Comparison of ENCODE assay signal across 11 mouse cellular contexts in the genomic region with DNA sequence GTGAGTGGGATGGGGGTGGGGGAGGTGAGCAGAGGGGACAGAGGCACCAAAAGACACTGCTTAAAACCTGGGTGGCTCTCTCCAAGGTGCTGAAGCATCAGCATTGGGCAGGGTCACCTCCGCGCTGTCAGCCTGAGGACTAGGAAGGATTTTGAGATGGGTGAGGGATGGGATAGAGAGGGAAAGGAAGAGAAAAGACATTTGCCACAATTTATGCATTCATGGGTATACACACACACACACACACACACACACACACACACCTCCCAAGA.
DNase-seq lines count a peak whose midpoint lies in the region; ATAC-seq and TF ChIP-seq lines count a peak whose summit lies in the region.
"Had no signal": no experiment of that assay in that cellular context is flagged by ENCODE, and none has a peak within 500 bp of the region (broad histone marks: within the 10 kb centered on the region; RNA-seq: fewer than 3 reads in every experiment).

No protein-coding gene starts in this region.

- H3K9ac ChIP-seq in heart, adult 2 months (ENCODE audit: low read depth, low read length): no peak overlapping the region
- no peak overlapping the region for H3K9ac ChIP-seq in stomach, postnatal 0 days (ENCODE audit: low read length)

- no peaks in the 10 kb centered on the region for H3K36me3 ChIP-seq in heart, adult 2 months (ENCODE audit: control insufficient read depth, insufficient read depth, low read length)
- no peaks in the 10 kb centered on the region for H3K36me3 ChIP-seq in stomach, postnatal 0 days (ENCODE audit: control insufficient read depth, insufficient read depth, low read length)

- no peaks in the 10 kb centered on the region for H3K79me2 ChIP-seq in heart, adult 2 months (replicated peaks; ENCODE audit: control insufficient read depth, insufficient read depth, low read length)

- H3K4me3 ChIP-seq in heart, adult 2 months: no peak overlapping the region
- H3K4me3 ChIP-seq in stomach, postnatal 0 days (ENCODE audit: low read depth, low read length): no peak overlapping the region
- H3K4me3 ChIP-seq in cerebellum, adult 2 months (replicated peaks; ENCODE audit: insufficient read depth, low read depth, low read length): no peak overlapping the region

- H3K27me3 ChIP-seq in heart, adult 2 months (ENCODE audit: control insufficient read depth, insufficient read depth, low read length): no peaks in the 10 kb centered on the region
- no peaks in the 10 kb centered on the region for H3K27me3 ChIP-seq in stomach, postnatal 0 days (ENCODE audit: control insufficient read depth, insufficient read depth, low read length)
- no peaks in the 10 kb centered on the region for H3K27me3 ChIP-seq in cerebellum, adult 2 months (ENCODE audit: control insufficient read depth, insufficient read depth, low read length)

- DNase-seq in heart, postnatal 10 days: peak; percentile 19 to 41
- DNase-seq in heart, adult 2 months: no peak
- DNase-seq in ovary, postnatal 36 days (ENCODE audit: low spot score): peak; percentile 29
- DNase-seq in ovary, postnatal 10 days (ENCODE audit: low spot score): no peak
- DNase-seq in forelimb bud, embryonic 11.5 days (ENCODE audit: low read depth, low spot score): peak; percentile 67
- DNase-seq in stomach, postnatal 0 days (ENCODE audit: low spot score): peak; percentile 25
- no peak for DNase-seq in cerebellum, adult 2 months
- DNase-seq: adrenal gland, adult 2 months; cerebellum, postnatal 10 days had no signal

- no peak for TF ChIP-seq CTCF in heart, adult 2 months (IDR thresholded peaks at IDR 0.05)
- no peak for TF ChIP-seq CTCF in stomach, postnatal 0 days (IDR thresholded peaks at IDR 0.05; ENCODE audit: low read depth)
- no peak for TF ChIP-seq CTCF in cerebellum, adult 2 months (IDR thresholded peaks at IDR 0.05; ENCODE audit: borderline replicate concordance, insufficient read depth, low read depth, low read length)

- no peak for TF ChIP-seq POLR2A in heart, adult 2 months (IDR thresholded peaks at IDR 0.05; ENCODE audit: insufficient read depth, low read depth, low read length)
- no peak for TF ChIP-seq POLR2A in cerebellum, adult 2 months (IDR thresholded peaks at IDR 0.05; ENCODE audit: borderline replicate concordance, insufficient read depth, low read length)

- TF ChIP-seq EP300 in heart, adult 2 months (IDR thresholded peaks at IDR 0.05; ENCODE audit: insufficient read depth, low read depth, low read length): no peak
- no peak for TF ChIP-seq EP300 in stomach, postnatal 0 days (optimal IDR thresholded peaks at IDR 0.05)

- intact Hi-C loops in heart, postnatal 10 days (cut with DNase I): no loop called here
- intact Hi-C loops in heart, adult 2 months (cut with DNase I): no loop called here

- H3K27ac ChIP-seq in heart, adult 2 months: no peak overlapping the region
- no peak overlapping the region for H3K27ac ChIP-seq in stomach, postnatal 0 days (replicated peaks)
- H3K27ac ChIP-seq in cerebellum, adult 2 months (ENCODE audit: insufficient read depth, low read length): no peak overlapping the region

- H3K4me1 ChIP-seq in heart, adult 2 months (ENCODE audit: control insufficient read depth, insufficient read depth, low read length): no peaks in the 10 kb centered on the region
- H3K4me1 ChIP-seq in stomach, postnatal 0 days (replicated peaks; ENCODE audit: control insufficient read depth, insufficient read depth): no peaks in the 10 kb centered on the region
- no peaks in the 10 kb centered on the region; the same call in 1 of the 2 replicates for H3K4me1 ChIP-seq in cerebellum, adult 2 months (ENCODE audit: control insufficient read depth, insufficient read depth, low read length)

- H3K9me3 ChIP-seq in stomach, postnatal 0 days (ENCODE audit: control insufficient read depth, low read length): no peaks in the 10 kb centered on the region

- WGBS in heart, adult 2 months: 34% methylated on average over 2 of the region's 2 CpGs
- WGBS in stomach, postnatal 0 days: 38% methylated on average over 2 of the region's 2 CpGs
- 93% methylated on average over 2 of the region's 2 CpGs for WGBS in cerebellum, adult 2 months

- H3K4me2 ChIP-seq in stomach, postnatal 0 days (replicated peaks; ENCODE audit: low read depth): no peak overlapping the region

- ATAC-seq in stomach, postnatal 0 days (ENCODE audit: low FRiP score, low TSS enrichment): no peak
- ATAC-seq in erythroid progenitor cell, adult 5-6 weeks (replicated peaks; ENCODE audit: low FRiP score, poor library complexity, severe bottlenecking): no peak
- ATAC-seq: lung, postnatal 0 days had no signal

Comparison
In these comparisons a context has a peak if more than half of its experiments do, and no peak if none do; other contexts are left out.
1. DNase-seq: peak in heart, postnatal 10 days (2 of 2), ovary, postnatal 36 days (single experiment), forelimb bud, embryonic 11.5 days (single experiment) and stomach, postnatal 0 days (single experiment); none in heart, adult 2 months (0 of 2), ovary, postnatal 10 days (single experiment) and cerebellum, adult 2 months (0 of 2).